Comparison of ENCODE assay signal across 11 mouse cellular contexts in the genomic region with DNA sequence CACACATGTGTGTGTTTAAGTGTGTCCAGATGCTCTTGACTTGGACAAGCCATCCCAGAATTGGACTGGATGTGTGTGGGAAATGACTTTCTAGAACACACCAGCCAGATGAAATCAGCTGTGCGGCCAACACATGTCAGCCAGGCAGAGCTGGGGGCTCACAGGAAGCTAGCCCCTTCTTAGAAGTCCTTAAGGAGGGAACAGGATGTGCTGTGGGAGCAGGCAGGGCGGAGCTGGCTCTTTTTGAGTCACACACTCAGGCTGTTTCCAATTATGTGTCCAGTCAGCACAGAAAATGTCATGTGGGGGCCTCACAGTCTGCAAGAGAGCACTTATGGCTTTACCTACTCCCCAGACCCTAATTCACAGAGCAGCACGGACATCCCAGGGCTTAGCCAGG. TPM values are rescaled to one million over a fixed set of nuclear protein-coding genes. Genes with fewer than 3 reads are reported as not detected.
A peak's percentile ranks its signal among the peaks of the same experiment; 100 is the strongest.
DNase-seq lines count a peak whose midpoint lies in the region; ATAC-seq and TF ChIP-seq lines count a peak whose summit lies in the region.
"Had no signal": no experiment of that assay in that cellular context is flagged by ENCODE, and none has a peak within 500 bp of the region (broad histone marks: within the 10 kb centered on the region; RNA-seq: fewer than 3 reads in every experiment).

No protein-coding gene starts in this region.

- H3K36me3 ChIP-seq in intestine, postnatal 0 days (ENCODE audit: control insufficient read depth, insufficient read depth) = no peaks in the 10 kb centered on the region
- H3K36me3 ChIP-seq in lung, embryonic 16.5 days (ENCODE audit: control insufficient read depth, insufficient read depth, low read length) = no peaks in the 10 kb centered on the region
- H3K36me3 ChIP-seq in thymus, adult 2 months (ENCODE audit: control insufficient read depth, insufficient read depth, low read length) = no peaks in the 10 kb centered on the region
- no peaks in the 10 kb centered on the region for H3K36me3 ChIP-seq in forebrain, embryonic 12.5 days (replicated peaks)
- H3K36me3 ChIP-seq: liver, embryonic 15.5 days had no signal

- no peak overlapping the region for H3K9ac ChIP-seq in intestine, postnatal 0 days (ENCODE audit: low read depth, low read length)
- no peak overlapping the region for H3K9ac ChIP-seq in lung, embryonic 16.5 days (ENCODE audit: low read length)
- H3K9ac ChIP-seq in forebrain, embryonic 12.5 days = no peak overlapping the region
- H3K9ac ChIP-seq: liver, embryonic 15.5 days had no signal

- TF ChIP-seq CTCF in intestine, postnatal 0 days (IDR thresholded peaks at IDR 0.05; ENCODE audit: low read depth) = no peak
- TF ChIP-seq CTCF in thymus, adult 2 months (IDR thresholded peaks at IDR 0.05; ENCODE audit: borderline replicate concordance, control insufficient read depth, extremely low read depth, insufficient read depth, low read length, poor library complexity) = no peak

- DNase-seq in adrenal gland, postnatal 36 days = peak; percentile 14 to 20
- DNase-seq in adrenal gland, adult (ENCODE audit: inconsistent age in 2 of 2, low spot score in 1 of 2) = no peak
- peak; percentile 60 for DNase-seq in gastrocnemius, postnatal 14 days
- DNase-seq in thymus, adult 2 months = no peak
- no peak for DNase-seq in frontal cortex, postnatal 10 days (ENCODE audit: low spot score in 2 of 2)
- DNase-seq: cerebellum, adult 8-10 months had no signal

- TF ChIP-seq POLR2A in thymus, adult 2 months (IDR thresholded peaks at IDR 0.05; ENCODE audit: control insufficient read depth, extremely low read depth, insufficient read depth, low read length, poor library complexity) = no peak

- H3K4me1 ChIP-seq in intestine, postnatal 0 days (replicated peaks; ENCODE audit: control insufficient read depth, insufficient read depth, low read length) = no peaks in the 10 kb centered on the region
- peaks cover 31% of the 10 kb centered on the region for H3K4me1 ChIP-seq in lung, embryonic 16.5 days (replicated peaks; ENCODE audit: control insufficient read depth, insufficient read depth, low read length)
- H3K4me1 ChIP-seq in thymus, adult 2 months (replicated peaks; ENCODE audit: control insufficient read depth, insufficient read depth, low read length) = no peaks in the 10 kb centered on the region
- H3K4me1 ChIP-seq in forebrain, embryonic 12.5 days = peaks cover 4% of the 10 kb centered on the region; the same call in 1 of the 2 replicates
- H3K4me1 ChIP-seq: liver, embryonic 15.5 days had no signal

- H3K4me2 ChIP-seq in intestine, postnatal 0 days (replicated peaks; ENCODE audit: low read depth) = no peak overlapping the region
- no peak overlapping the region for H3K4me2 ChIP-seq in lung, embryonic 16.5 days (ENCODE audit: low read depth, low read length)
- H3K4me2 ChIP-seq in forebrain, embryonic 12.5 days = no peak overlapping the region
- H3K4me2 ChIP-seq: liver, embryonic 15.5 days had no signal

- no peak for ATAC-seq in intestine, postnatal 0 days
- peak; percentile 75 for ATAC-seq in lung, embryonic 16.5 days (ENCODE audit: low read depth)
- ATAC-seq in forebrain, embryonic 12.5 days (ENCODE audit: low FRiP score) = no peak

- WGBS in intestine, postnatal 0 days = 66% methylated on average over 3 of the region's 3 CpGs
- WGBS in lung, embryonic 16.5 days = 48% methylated on average over 3 of the region's 3 CpGs
- WGBS in thymus, adult 2 months = 62% methylated on average over 3 of the region's 3 CpGs
- WGBS in forebrain, embryonic 12.5 days = 79% methylated on average over 3 of the region's 3 CpGs

- no peaks in the 10 kb centered on the region for H3K27me3 ChIP-seq in intestine, postnatal 0 days (replicated peaks; ENCODE audit: control insufficient read depth, insufficient read depth, low read length)
- no peaks in the 10 kb centered on the region for H3K27me3 ChIP-seq in lung, embryonic 16.5 days (ENCODE audit: control insufficient read depth, insufficient read depth, low read depth, low read length)
- no peaks in the 10 kb centered on the region for H3K27me3 ChIP-seq in thymus, adult 2 months (ENCODE audit: control insufficient read depth, insufficient read depth, low read length)
- no peaks in the 10 kb centered on the region for H3K27me3 ChIP-seq in forebrain, embryonic 12.5 days
- H3K27me3 ChIP-seq: liver, embryonic 15.5 days had no signal

- peak overlapping the region; percentile 31; the same call in 1 of the 2 replicates for H3K27ac ChIP-seq in intestine, postnatal 0 days (ENCODE audit: low read depth, low read length)
- peak overlapping the region; percentile 79 for H3K27ac ChIP-seq in lung, embryonic 16.5 days (ENCODE audit: low read length)
- no peak overlapping the region for H3K27ac ChIP-seq in thymus, adult 2 months (ENCODE audit: control insufficient read depth, insufficient read depth, low read length)
- no peak overlapping the region for H3K27ac ChIP-seq in forebrain, embryonic 12.5 days
- H3K27ac ChIP-seq: liver, embryonic 15.5 days had no signal

- no peaks in the 10 kb centered on the region for H3K9me3 ChIP-seq in intestine, postnatal 0 days (ENCODE audit: control insufficient read depth)
- no peaks in the 10 kb centered on the region for H3K9me3 ChIP-seq in lung, embryonic 16.5 days (ENCODE audit: control insufficient read depth, low read length)
- no peaks in the 10 kb centered on the region for H3K9me3 ChIP-seq in forebrain, embryonic 12.5 days
- H3K9me3 ChIP-seq: liver, embryonic 15.5 days had no signal

- H3K4me3 ChIP-seq in intestine, postnatal 0 days (ENCODE audit: low read depth, low read length) = no peak overlapping the region
- no peak overlapping the region for H3K4me3 ChIP-seq in lung, embryonic 16.5 days (ENCODE audit: low read length)
- H3K4me3 ChIP-seq in thymus, adult 2 months (ENCODE audit: control insufficient read depth, insufficient read depth, low read length) = no peak overlapping the region
- no peak overlapping the region for H3K4me3 ChIP-seq in forebrain, embryonic 12.5 days (replicated peaks)
- H3K4me3 ChIP-seq: liver, embryonic 15.5 days had no signal

- intact Hi-C loops in gastrocnemius, postnatal 14 days (cut with DNase I; ENCODE audit: low total_unique reads) = no loop called here

RNA-seq across cellular contexts. Expression of gene Col6a2, which starts 12.6 kb away (rescaled TPM):
- total RNA-seq in adrenal gland, postnatal 36 days (2021) = 10 to 100 TPM; 37.3 to 74.0 TPM
- total RNA-seq in gastrocnemius, postnatal 14 days (2021) = 100 to 1,000 TPM; 236 to 279 TPM
- 99.2 and 101 TPM in 2 replicates for polyA plus RNA-seq in intestine, postnatal 0 days (2015; fragmentation: Nextera tagmentation; extraction: Ambion mirVana)
- 282 and 283 TPM in 2 replicates for polyA plus RNA-seq in lung, embryonic 16.5 days (2015; fragmentation: Nextera tagmentation; extraction: Ambion mirVana)
- 43.7 and 47.2 TPM in 2 replicates for polyA plus RNA-seq in thymus, adult 2 months (2012; rRNA removed)
- 14.8 and 18.7 TPM in 2 replicates for polyA plus RNA-seq in forebrain, embryonic 12.5 days (2016; fragmentation: Nextera tagmentation; extraction: Ambion mirVana)
- total RNA-seq: hematopoietic stem cell, adult 5-6 weeks had no signal

Comparison
In these comparisons a context has a peak if more than half of its experiments do, and no peak if none do; other contexts are left out.
1. DNase-seq: peak in adrenal gland, postnatal 36 days (2 of 2) and gastrocnemius, postnatal 14 days (single experiment); none in adrenal gland, adult (0 of 2), thymus, adult 2 months (single experiment) and frontal cortex, postnatal 10 days (0 of 2).
2. H3K27ac ChIP-seq: peak in intestine, postnatal 0 days (single experiment) and lung, embryonic 16.5 days (single experiment); none in thymus, adult 2 months (single experiment) and forebrain, embryonic 12.5 days (single experiment).